Mouse (Mus musculus) brain, adult 2 months (tissue): ENCODE measurements around the gene Rai14.
"Not testable (repeated sequence)": the region's sequence is repeated elsewhere in the genome, so short reads cannot be mapped to it uniquely, and the experiment has no call there.

Source experiments
- DNase-seq: peaks from one replicate; pipeline ENCODE4 v3.0.0; 2011; ENCODE audit warnings: low read depth, low spot score

Gene Rai14

GRCm38 (mm10) chr15:10534591-10534990 is 179.8 kb downstream of the Rai14 start:
- DNase-seq, result no peak

GRCm38 (mm10) chr15:10533361-10533760 is 181.1 kb downstream of the Rai14 start:
- DNase-seq, result not testable (repeated sequence)

DNA sequence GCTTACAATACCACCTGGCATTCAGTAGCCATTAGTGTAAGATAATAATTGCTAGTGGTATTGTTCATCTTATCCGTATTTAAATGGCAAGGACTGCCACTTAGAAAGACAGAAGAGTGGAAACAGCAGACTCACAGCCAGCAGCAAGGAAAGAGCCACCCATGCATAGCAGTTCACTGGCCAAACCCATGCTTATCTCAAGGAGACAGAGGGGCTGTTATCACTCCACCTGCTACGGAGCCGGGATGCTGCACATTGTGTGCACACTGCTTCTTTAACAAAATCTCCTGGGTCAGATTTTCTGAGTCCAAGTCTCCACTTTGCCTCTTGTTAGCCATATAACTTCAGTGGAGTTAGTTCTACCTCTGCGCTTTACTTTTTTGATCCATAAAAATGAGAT is 183.1 kb downstream of the Rai14 start:
- no peak for DNase-seq

- no peak for DNase-seq
Observed at GRCm38 (mm10) chr15:10525896-10526295, 188.5 kb downstream of the Rai14 start.
